Mouse (Mus musculus) liver, adult 2 months (tissue): ENCODE measurements at regions not wholly inside any gene's neighbourhood (a gene's known extent, or its start where the extent isn't known, plus 50 kb on each side); places are given as distances from the start of the nearest gene placed in this dataset.
A peak's percentile ranks its signal among the peaks of the same experiment; 100 is the strongest.

Experiments
- CTCF ChIP-seq: fragments of 200-500 bp; IDR thresholded peaks from 2 replicates; pipeline ENCODE4 v1.5.1; 2011; ENCODE audit warnings: low read depth, low read length, control low read depth
- POLR2A ChIP-seq: fragments of 200-500 bp; IDR thresholded peaks from 2 replicates; pipeline ENCODE4 v1.6.1; 2011; ENCODE audit warnings: low read length, control low read depth; ENCODE audit not compliant: insufficient read depth; ENCODE audit errors: extremely low read depth

GRCm38 (mm10) chr2:169108037-169108436, 152.7 kb upstream of the Zfp64 start:
- TF ChIP-seq POLR2A (no peak), CTCF (peak; percentile 81)
